Mouse (Mus musculus) heart, postnatal 0 days (tissue): ENCODE results near the gene Gstt4. TPM values are rescaled to one million over a fixed set of nuclear protein-coding genes. Genes with fewer than 3 reads are reported as not detected.

Source experiments
- ATAC-seq: fragments of 200-750 bp; cut with Nextera tagmentation; 2 replicates; pipeline ENCODE4 v1.8.0; 2017; ENCODE audit warnings: low read depth, moderate number of reproducible peaks, moderate library complexity; ENCODE audit not compliant: insufficient read depth
- DNase-seq: peaks from one replicate; pipeline ENCODE4 v3.0.0-alpha.2; 2016; ENCODE audit warnings: low spot score
- H3K27ac ChIP-seq: fragments of 300-500 bp; sonication (generic); 2 replicates; pipeline ENCODE4 v1.5.1; 2014; ENCODE audit warnings: low read depth, mild to moderate bottlenecking
- H3K27me3 ChIP-seq: fragments of 300-500 bp; sonication (generic); 2 replicates; pipeline ENCODE4 v1.6.1; 2014; ENCODE audit warnings: low read length, mixed read lengths; ENCODE audit not compliant: control insufficient read depth, insufficient read depth
- H3K36me3 ChIP-seq: fragments of 300-500 bp; sonication (generic); replicated peaks from 2 replicates; pipeline ENCODE4 v1.6.1; 2014; ENCODE audit warnings: low read length, mixed read lengths; ENCODE audit not compliant: control insufficient read depth, insufficient read depth
- H3K4me1 ChIP-seq: fragments of 300-500 bp; sonication (generic); 2 replicates; pipeline ENCODE4 v1.6.1; 2014; ENCODE audit warnings: antibody characterized with exemption; ENCODE audit not compliant: control insufficient read depth, insufficient read depth
- H3K4me2 ChIP-seq: fragments of 300-500 bp; sonication (generic); 2 replicates; pipeline ENCODE4 v1.6.1; 2014; ENCODE audit warnings: low read depth, mild to moderate bottlenecking, low read length, moderate library complexity
- H3K4me3 ChIP-seq: fragments of 300-500 bp; sonication (generic); 2 replicates; pipeline ENCODE4 v1.5.1; 2014; ENCODE audit warnings: low read depth, low read length
- H3K9ac ChIP-seq: fragments of 300-500 bp; sonication (generic); replicated peaks from 2 replicates; pipeline ENCODE4 v1.6.1; 2014; ENCODE audit warnings: low read depth, low read length, mixed read lengths
- H3K9me3 ChIP-seq: fragments of 300-500 bp; sonication (generic); replicated peaks from 2 replicates; pipeline ENCODE4 v1.6.1; 2016; ENCODE audit warnings: low read length; ENCODE audit not compliant: control insufficient read depth
- CTCF ChIP-seq: IDR thresholded peaks from 2 replicates; pipeline ENCODE4 v1.5.1; 2016; ENCODE audit warnings: antibody characterized with exemption, control low read depth, low read depth
- EP300 ChIP-seq: IDR thresholded peaks from 2 replicates; pipeline ENCODE4 v1.6.1; 2016; ENCODE audit warnings: antibody characterized with exemption, low read depth
- WGBS: fragments of 180-500 bp; shearing (Covaris S2); extraction: QIAGEN DNeasy Blood & Tissue Kit; methylation state at CpG from one replicate; pipeline ENCODE4 v1.1.7; 2014; 5-methylcytosine and 5-hydroxymethylcytosine counted together
- polyA plus RNA-seq: library from polyadenylated mRNA; unstranded; fragments of >200 nt; fragmentation: Nextera tagmentation; extraction: Ambion mirVana; gene quantifications from 2 replicates; pipeline ENCODE4 v1.2.1, GENCODE M21; 2015
- total RNA-seq: library from RNA; depleted of rRNA; stranded (reverse); fragments of >200 nt; gene quantifications from 2 replicates; pipeline ENCODE4 v1.2.3, GENCODE M21; 2014; ENCODE audit warnings: low replicate concordance

The Gstt4 gene
- total and polyA plus RNA-seq, 2 experiments from 2014 or later: not detected

DNA sequence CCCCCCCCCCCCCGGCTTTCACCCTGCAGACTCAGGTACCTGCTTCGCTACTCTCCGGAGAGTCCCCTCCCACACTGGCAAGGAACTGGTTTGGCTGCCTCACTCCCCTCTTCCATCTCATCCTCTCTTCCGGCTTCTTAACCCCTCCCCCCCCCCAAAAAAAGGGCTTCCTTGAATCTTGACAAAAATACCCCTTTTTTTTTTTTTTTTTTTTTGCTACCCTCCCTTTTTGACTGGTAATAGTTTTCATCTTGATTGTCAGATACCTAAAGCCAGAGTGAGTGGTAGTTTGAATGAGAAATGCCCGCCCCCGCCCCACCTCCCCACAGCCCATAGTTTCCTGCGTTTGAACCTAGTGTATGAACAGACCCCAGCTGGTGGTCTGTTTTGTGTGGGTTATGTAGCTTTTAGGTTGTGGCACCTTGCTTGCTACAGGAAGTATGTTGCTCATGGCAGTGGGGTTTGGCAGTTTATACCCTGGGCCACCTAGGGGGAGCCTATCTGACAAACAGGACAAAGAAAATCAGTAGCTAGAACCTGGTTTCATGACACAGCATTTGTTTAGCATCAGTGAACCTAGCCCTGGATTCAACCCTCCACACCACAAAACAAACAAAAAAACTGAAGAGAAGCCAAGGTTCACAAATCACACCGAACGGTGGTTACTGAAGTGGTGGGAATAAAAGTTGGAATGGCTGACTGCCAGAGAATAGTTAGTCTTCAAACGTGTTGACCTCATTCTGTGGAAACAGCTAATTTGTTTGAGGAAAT lies 13.6 kb upstream of the Gstt4 start:
- H3K9me3 ChIP-seq: no peaks in the 10 kb centered on the region
- TF ChIP-seq EP300 (no peak), CTCF (no peak)
- DNase-seq: no peak
- no peaks in the 10 kb centered on the region for H3K27me3 ChIP-seq
- 23% methylated on average over 10 of the region's 10 CpGs for WGBS
- peaks cover 23% of the 10 kb centered on the region for H3K4me1 ChIP-seq
- H3K4me2 ChIP-seq: peak overlapping the region; percentile 71
- no peak for ATAC-seq
- H3K4me3 ChIP-seq: peak overlapping the region; percentile 11; the same call in 1 of the 2 replicates
- no peak overlapping the region for H3K9ac ChIP-seq
- H3K27ac ChIP-seq: peak overlapping the region; percentile 82
- no peaks in the 10 kb centered on the region for H3K36me3 ChIP-seq

DNA sequence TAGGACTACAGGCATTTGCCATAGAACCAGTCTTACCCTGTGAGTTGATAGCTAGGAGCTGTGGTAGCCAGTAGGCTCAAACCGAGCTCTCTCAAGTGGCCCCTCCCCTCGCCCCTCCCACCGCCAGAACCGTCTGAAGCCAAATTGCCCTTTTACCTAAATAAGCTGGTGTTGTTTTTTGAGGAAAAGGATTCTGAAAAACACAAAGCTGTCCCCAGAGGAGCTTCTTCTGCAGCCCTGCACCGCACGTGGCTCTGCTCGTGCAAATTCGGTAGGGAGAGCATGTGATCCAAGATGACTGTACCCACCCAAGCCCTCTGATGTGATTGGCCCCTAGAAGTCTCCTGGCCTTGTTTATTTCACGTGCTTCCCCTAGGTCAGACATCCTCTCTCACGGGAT lies 13.0 kb upstream of the Gstt4 start:
- H3K27me3 ChIP-seq: no peaks in the 10 kb centered on the region
- peak overlapping the region; percentile 11; the same call in 1 of the 2 replicates for H3K4me3 ChIP-seq
- peaks cover 23% of the 10 kb centered on the region for H3K4me1 ChIP-seq
- H3K9ac ChIP-seq: no peak overlapping the region
- ATAC-seq (0 out of 2 replicates have a peak, but pooled peaks have one; percentile 30), DNase-seq (peak; percentile 56)
- H3K36me3 ChIP-seq: no peaks in the 10 kb centered on the region
- H3K4me2 ChIP-seq: peak overlapping the region; percentile 71
- TF ChIP-seq CTCF (no peak), EP300 (no peak)
- H3K9me3 ChIP-seq: no peaks in the 10 kb centered on the region
- WGBS: 1% methylated on average over 10 of the region's 10 CpGs
- H3K27ac ChIP-seq: peak overlapping the region; percentile 0; the same call in 1 of the 2 replicates

DNA sequence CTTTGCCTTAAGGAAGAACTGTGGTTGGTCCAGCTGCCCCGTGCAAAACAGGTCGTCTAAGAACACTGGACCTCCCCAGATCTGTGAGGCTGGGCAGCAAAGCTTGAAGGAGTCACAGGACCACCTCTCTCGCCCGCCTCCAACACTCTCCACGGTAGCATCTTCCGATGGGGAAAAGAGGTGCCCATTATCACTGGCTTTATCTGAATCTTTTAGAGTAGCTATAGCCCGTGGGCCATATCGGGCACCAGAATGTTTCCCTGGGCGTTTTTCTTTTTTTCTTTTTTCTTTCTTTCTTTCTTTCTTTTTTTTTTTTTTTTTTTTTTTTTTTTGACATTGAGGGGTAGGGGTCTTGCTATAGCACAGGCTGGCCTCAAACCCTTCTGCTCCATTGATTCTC lies 12.4 kb upstream of the Gstt4 start:
- Histone ChIP-seq H3K4me3 (peak overlapping the region; percentile 47), H3K27ac (no peak overlapping the region), H3K9me3 (no peaks in the 10 kb centered on the region), H3K4me2 (peak overlapping the region; percentile 71), H3K27me3 (no peaks in the 10 kb centered on the region), H3K36me3 (no peaks in the 10 kb centered on the region), H3K4me1 (peaks cover 23% of the 10 kb centered on the region), H3K9ac (peak overlapping the region; percentile 27; the same call in 1 of the 2 replicates)
- DNase-seq (no peak), ATAC-seq (no peak)
- TF ChIP-seq EP300: no peak
- no peak for TF ChIP-seq CTCF
- WGBS: 10% methylated on average over 9 of the region's 9 CpGs

DNA sequence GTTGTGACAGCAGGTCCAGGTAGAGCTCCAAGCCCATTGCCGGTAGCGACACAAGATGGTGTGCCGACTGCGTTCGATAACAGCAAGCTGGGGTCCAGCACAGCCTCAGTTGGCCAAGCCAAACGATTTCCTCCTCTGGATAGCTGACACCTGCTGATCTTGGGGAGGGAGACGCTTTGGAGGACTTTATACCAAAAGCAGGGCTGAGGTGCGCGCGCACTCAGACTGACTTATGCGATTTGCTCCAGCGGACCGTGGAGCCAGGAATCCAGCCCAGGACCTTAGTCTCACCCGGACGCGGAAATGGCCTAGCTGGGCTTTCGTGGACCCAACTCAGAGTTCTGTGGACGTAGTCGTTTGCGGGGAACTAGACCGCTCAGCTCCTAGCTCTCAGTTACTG lies 11.9 kb upstream of the Gstt4 start:
- ATAC-seq (0 out of 2 replicates have a peak, but pooled peaks have one; percentile 16), DNase-seq (peak; percentile 60)
- Histone ChIP-seq H3K4me2 (peak overlapping the region; percentile 71), H3K9me3 (no peaks in the 10 kb centered on the region), H3K27me3 (no peaks in the 10 kb centered on the region), H3K9ac (peak overlapping the region; percentile 27; the same call in 1 of the 2 replicates), H3K4me3 (peak overlapping the region; percentile 47), H3K27ac (0 out of 2 replicates have a peak overlapping the region, but pooled peaks have one; percentile 1), H3K4me1 (peaks cover 23% of the 10 kb centered on the region), H3K36me3 (no peaks in the 10 kb centered on the region)
- WGBS: 3% methylated on average over 21 of the region's 21 CpGs
- TF ChIP-seq CTCF: no peak
- TF ChIP-seq EP300: no peak

DNA sequence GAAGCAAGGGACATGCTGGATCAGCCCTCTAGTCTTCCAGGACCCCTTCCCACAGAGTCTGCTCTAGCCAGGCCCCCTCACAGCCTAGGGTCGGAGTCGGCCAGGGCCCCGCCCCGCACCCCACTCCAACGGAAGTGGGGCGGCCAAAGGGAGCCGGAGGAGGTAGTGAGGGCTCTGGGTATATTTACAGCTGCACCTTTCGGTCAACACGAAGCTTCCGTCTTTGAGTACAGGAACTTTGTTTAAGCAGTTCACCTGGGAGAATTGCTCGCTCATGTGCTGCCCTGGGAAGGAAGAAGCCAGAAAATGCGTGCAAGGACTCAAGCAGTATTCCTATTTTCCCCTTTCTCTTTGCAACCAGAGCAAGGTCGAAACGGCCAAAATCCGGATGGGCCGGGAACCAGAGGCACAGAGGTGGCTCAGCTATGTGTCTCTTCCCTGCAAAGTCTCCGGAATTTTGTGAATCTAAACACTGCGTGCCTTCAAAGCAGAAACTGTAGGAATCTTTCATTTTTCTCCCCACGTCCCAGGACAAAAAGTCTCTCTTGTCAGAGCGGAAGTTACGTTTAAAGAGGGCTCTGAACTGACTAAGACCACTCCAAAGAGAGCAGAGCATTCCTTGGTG lies 11.2 kb upstream of the Gstt4 start:
- H3K9ac ChIP-seq: no peak overlapping the region; the same call in 1 of the 2 replicates
- peak overlapping the region; percentile 71 for H3K4me2 ChIP-seq
- DNase-seq: no peak
- H3K9me3 ChIP-seq: no peaks in the 10 kb centered on the region
- 0 out of 2 replicates have a peak overlapping the region, but pooled peaks have one; percentile 1 for H3K27ac ChIP-seq
- peak overlapping the region; percentile 47 for H3K4me3 ChIP-seq
- H3K36me3 ChIP-seq: no peaks in the 10 kb centered on the region
- no peaks in the 10 kb centered on the region for H3K27me3 ChIP-seq
- 13% methylated on average over 21 of the region's 21 CpGs for WGBS
- TF ChIP-seq EP300: no peak
- no peak for TF ChIP-seq CTCF
- ATAC-seq: no peak
- H3K4me1 ChIP-seq: peaks cover 28% of the 10 kb centered on the region
